Mouse (Mus musculus) forebrain, embryonic 11.5 days (tissue): ENCODE measurements around the gene Cd81. TPM values are rescaled to one million over a fixed set of nuclear protein-coding genes. Genes with fewer than 3 reads are reported as not detected.

Experiments
- ATAC-seq: fragments of 200-750 bp; cut with Nextera tagmentation; replicated peaks from 2 replicates; pipeline ENCODE4 v1.8.0; 2017; ENCODE audit warnings: moderate TSS enrichment; ENCODE audit not compliant: low FRiP score
- DNase-seq: peaks from one replicate; pipeline ENCODE4 v3.0.0-alpha.2; 2017; ENCODE audit warnings: low spot score
- H3K27ac ChIP-seq: fragments of 300-500 bp; sonication (generic); 2 replicates; pipeline ENCODE4 v1.5.1; 2014; ENCODE audit warnings: low read depth, low read length
- H3K27me3 ChIP-seq: fragments of 300-500 bp; sonication (generic); 2 replicates; pipeline ENCODE4 v1.6.1; 2014; ENCODE audit warnings: mild to moderate bottlenecking, low read length, mixed read lengths; ENCODE audit not compliant: control insufficient read depth, insufficient read depth
- H3K36me3 ChIP-seq: fragments of 300-500 bp; sonication (generic); 2 replicates; pipeline ENCODE4 v1.6.1; 2014; ENCODE audit warnings: mild to moderate bottlenecking, low read length, moderate library complexity, mixed read lengths; ENCODE audit not compliant: control insufficient read depth, insufficient read depth
- H3K4me1 ChIP-seq: fragments of 300-500 bp; sonication (generic); replicated peaks from 2 replicates; pipeline ENCODE4 v1.6.1; 2014; ENCODE audit warnings: low read length, mixed read lengths; ENCODE audit not compliant: control insufficient read depth, insufficient read depth
- H3K4me2 ChIP-seq: fragments of 300-500 bp; sonication (generic); 2 replicates; pipeline ENCODE4 v1.6.1; 2014; ENCODE audit warnings: low read depth, mild to moderate bottlenecking, low read length, moderate library complexity, mixed read lengths; ENCODE audit not compliant: severe bottlenecking
- H3K4me3 ChIP-seq: fragments of 300-500 bp; sonication (generic); 2 replicates; pipeline ENCODE4 v1.5.1; 2014; ENCODE audit warnings: low read depth, low read length
- H3K9ac ChIP-seq: fragments of 300-500 bp; sonication (generic); 2 replicates; pipeline ENCODE4 v1.6.1; 2014; ENCODE audit warnings: low read length
- H3K9me3 ChIP-seq: fragments of 300-500 bp; sonication (generic); 2 replicates; pipeline ENCODE4 v1.6.1; 2016; ENCODE audit warnings: low read length, mixed read lengths; ENCODE audit not compliant: control insufficient read depth
- WGBS: fragments of 180-500 bp; shearing (Covaris S2); extraction: QIAGEN DNeasy Blood & Tissue Kit; methylation state at CpG from one replicate; pipeline ENCODE4 v1.1.7; 2014; 5-methylcytosine and 5-hydroxymethylcytosine counted together
- polyA plus RNA-seq: library from polyadenylated mRNA; unstranded; fragments of >200 nt; fragmentation: Nextera tagmentation; extraction: Ambion mirVana; gene quantifications from 2 replicates; pipeline ENCODE4 v1.2.1, GENCODE M21; 2014

Cd81 gene
- polyA plus RNA-seq, 1 experiment from 2014 or later, result 216 TPM

GRCm38 (mm10) chr7:143106062-143106461, 53.5 kb downstream of the Cd81 start, which contains the start of gene Kcnq1:
TSS of gene Kcnq1 (plus strand) at chr7:143106362.
- H3K9me3 ChIP-seq, result no peaks in the 10 kb centered on the region
- peak within 1 kb of the TSS; percentile 18 for H3K4me3 ChIP-seq
- no peak within 1 kb of the TSS for H3K27ac ChIP-seq
- H3K4me2 ChIP-seq, result peak within 1 kb of the TSS; percentile 43
- ATAC-seq (no peak), DNase-seq (no peak)
- peaks cover 6% of the 10 kb centered on the region for H3K4me1 ChIP-seq
- H3K27me3 ChIP-seq, result peaks cover 35% of the 10 kb centered on the region
- WGBS, result 54% methylated on average over 4 of the region's 4 CpGs
- no peak within 1 kb of the TSS; the same call in 1 of the 2 replicates for H3K9ac ChIP-seq
- H3K36me3 ChIP-seq, result no peaks in the 10 kb centered on the region

DNA sequence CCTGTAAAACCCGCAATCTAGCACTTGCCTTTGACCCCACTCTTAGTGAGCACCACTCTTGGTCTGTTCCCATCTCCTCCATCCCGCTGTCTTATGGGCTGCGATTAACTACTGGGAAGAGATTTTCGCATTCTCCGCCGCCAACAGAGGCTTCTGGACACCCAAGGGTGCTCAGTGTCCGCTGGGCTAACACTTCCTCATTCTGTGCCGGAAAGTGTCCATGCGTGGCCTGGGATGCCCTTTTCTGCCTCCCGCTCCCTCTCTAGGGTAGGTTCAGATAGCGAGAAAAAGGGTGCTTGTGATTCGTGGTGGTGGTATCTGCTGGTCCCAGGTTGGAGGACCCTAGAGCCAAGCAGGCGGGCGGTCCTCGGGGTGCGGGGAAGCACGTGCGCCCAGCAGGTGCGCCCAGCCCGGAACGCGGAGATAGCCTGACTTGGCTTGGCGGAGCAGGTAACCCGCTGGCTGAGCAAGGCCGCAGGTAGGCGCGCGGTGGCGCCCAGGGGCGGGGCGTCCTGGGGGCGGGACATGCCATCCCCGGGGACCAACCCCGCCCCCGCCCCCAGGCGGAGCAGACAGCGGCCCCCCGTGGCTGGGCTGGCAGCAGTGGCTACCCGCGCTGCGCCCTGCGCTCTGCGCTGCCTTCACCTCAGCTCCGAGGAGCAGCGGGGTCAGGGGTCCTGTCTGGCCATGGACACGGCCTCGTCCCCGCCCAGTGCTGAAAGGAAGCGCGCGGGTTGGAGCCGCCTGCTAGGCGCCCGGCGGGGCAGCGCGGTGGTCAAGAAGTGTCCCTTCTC, 54.3 kb downstream of the Cd81 start:
- ATAC-seq, result no peak
- no peak overlapping the region; the same call in 1 of the 2 replicates for H3K9ac ChIP-seq
- H3K4me1 ChIP-seq, result peaks cover 6% of the 10 kb centered on the region
- no peak for DNase-seq
- H3K36me3 ChIP-seq, result no peaks in the 10 kb centered on the region
- WGBS, result 8% methylated on average over 56 of the region's 57 CpGs
- H3K27me3 ChIP-seq, result peaks cover 35% of the 10 kb centered on the region
- H3K4me2 ChIP-seq, result peak overlapping the region; percentile 43
- H3K27ac ChIP-seq, result no peak overlapping the region
- H3K4me3 ChIP-seq, result peak overlapping the region; percentile 18
- H3K9me3 ChIP-seq, result no peaks in the 10 kb centered on the region

GRCm38 (mm10) chr7:143108200-143108599, 55.7 kb downstream of the Cd81 start:
- no peak overlapping the region for H3K9ac ChIP-seq
- 55% methylated on average over 5 of the region's 5 CpGs for WGBS
- H3K9me3 ChIP-seq, result no peaks in the 10 kb centered on the region
- H3K36me3 ChIP-seq, result no peaks in the 10 kb centered on the region
- H3K4me3 ChIP-seq, result no peak overlapping the region
- no peak overlapping the region for H3K4me2 ChIP-seq
- no peak overlapping the region for H3K27ac ChIP-seq
- DNase-seq, result no peak
- peaks cover 6% of the 10 kb centered on the region for H3K4me1 ChIP-seq
- ATAC-seq, result no peak
- H3K27me3 ChIP-seq, result peaks cover 35% of the 10 kb centered on the region

- Histone ChIP-seq H3K4me2 (no peak overlapping the region), H3K9me3 (no peaks in the 10 kb centered on the region), H3K27ac (no peak overlapping the region), H3K27me3 (peaks cover 35% of the 10 kb centered on the region), H3K4me1 (peaks cover 6% of the 10 kb centered on the region), H3K4me3 (no peak overlapping the region), H3K9ac (no peak overlapping the region), H3K36me3 (no peaks in the 10 kb centered on the region)
- 28% methylated on average over 3 of the region's 3 CpGs for WGBS
- ATAC-seq (no peak), DNase-seq (no peak)
Observed at GRCm38 (mm10) chr7:143108996-143109660, 56.6 kb downstream of the Cd81 start.

DNA sequence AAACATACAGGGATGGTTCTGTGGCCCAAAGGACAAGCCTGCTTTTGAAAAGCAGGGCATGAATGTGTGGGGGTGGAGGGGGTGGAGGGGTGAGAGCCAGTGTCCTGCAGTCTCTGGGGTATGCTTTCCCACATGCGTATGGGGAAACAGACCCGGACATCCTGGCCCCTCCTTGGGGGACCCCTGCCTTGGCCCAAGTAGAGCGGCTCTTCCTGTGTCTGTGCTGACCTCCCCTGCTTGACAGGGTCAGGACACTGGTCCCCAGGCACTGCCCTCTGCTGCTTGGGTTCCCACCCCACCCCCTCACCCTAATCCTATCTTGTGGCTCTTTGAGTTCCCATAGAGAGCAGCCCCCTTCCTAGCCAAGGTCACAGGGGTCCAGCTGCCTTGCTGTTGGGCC, 57.2 kb downstream of the Cd81 start:
- Histone ChIP-seq H3K27ac (no peak overlapping the region), H3K4me1 (peaks cover 6% of the 10 kb centered on the region), H3K36me3 (no peaks in the 10 kb centered on the region), H3K4me2 (no peak overlapping the region), H3K9me3 (no peaks in the 10 kb centered on the region), H3K27me3 (peaks cover 35% of the 10 kb centered on the region), H3K4me3 (no peak overlapping the region), H3K9ac (no peak overlapping the region)
- no peak for ATAC-seq
- WGBS, result 66% methylated on average over 3 of the region's 3 CpGs
- no peak for DNase-seq

GRCm38 (mm10) chr7:143110803-143111202, 58.3 kb downstream of the Cd81 start:
- no peak overlapping the region for H3K4me3 ChIP-seq
- no peaks in the 10 kb centered on the region for H3K36me3 ChIP-seq
- no peaks in the 10 kb centered on the region for H3K9me3 ChIP-seq
- 77% methylated on average over 1 of the region's 1 CpGs for WGBS
- no peak overlapping the region for H3K9ac ChIP-seq
- H3K27me3 ChIP-seq, result peaks cover 27% of the 10 kb centered on the region
- ATAC-seq (no peak), DNase-seq (no peak)
- H3K4me1 ChIP-seq, result peaks cover 6% of the 10 kb centered on the region
- no peak overlapping the region for H3K4me2 ChIP-seq
- no peak overlapping the region for H3K27ac ChIP-seq

DNA sequence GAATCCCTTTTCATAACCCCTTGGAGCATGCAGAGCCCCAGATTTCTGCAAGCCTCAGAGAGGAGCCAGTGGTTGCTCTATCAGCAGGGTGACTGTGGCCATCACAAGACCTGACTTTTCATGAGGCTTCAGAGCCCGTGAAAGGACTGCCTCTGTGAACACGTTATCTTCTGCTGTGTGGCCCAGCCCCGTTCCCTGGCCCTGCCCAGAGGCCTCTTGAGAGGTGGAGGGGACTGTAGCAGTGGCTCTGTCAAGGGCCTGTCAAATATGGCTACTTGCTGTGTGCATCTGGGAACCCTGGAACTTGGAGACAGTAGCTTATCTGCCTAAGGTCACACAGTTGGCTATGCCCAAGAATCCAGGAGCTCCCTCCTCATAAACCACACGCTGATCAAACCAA, 59.2 kb downstream of the Cd81 start:
- Histone ChIP-seq H3K27me3 (peaks cover 17% of the 10 kb centered on the region), H3K27ac (no peak overlapping the region), H3K4me3 (no peak overlapping the region), H3K9me3 (no peaks in the 10 kb centered on the region), H3K36me3 (no peaks in the 10 kb centered on the region), H3K4me2 (no peak overlapping the region), H3K4me1 (peaks cover 6% of the 10 kb centered on the region), H3K9ac (no peak overlapping the region)
- DNase-seq (no peak), ATAC-seq (no peak)
- 76% methylated on average over 4 of the region's 4 CpGs for WGBS

GRCm38 (mm10) chr7:143112395-143112794, 59.9 kb downstream of the Cd81 start:
- no peak overlapping the region for H3K9ac ChIP-seq
- no peak for DNase-seq
- H3K4me3 ChIP-seq, result no peak overlapping the region
- 61% methylated on average over 1 of the region's 1 CpGs for whole genome bisulfite sequencing
- peaks cover 11% of the 10 kb centered on the region for H3K27me3 ChIP-seq
- no peak overlapping the region for H3K27ac ChIP-seq
- no peaks in the 10 kb centered on the region for H3K36me3 ChIP-seq
- H3K4me1 ChIP-seq, result peaks cover under 1% of the 10 kb centered on the region
- no peak for ATAC-seq
- no peak overlapping the region for H3K4me2 ChIP-seq
- H3K9me3 ChIP-seq, result no peaks in the 10 kb centered on the region
